Comparison of ENCODE assay signal across 19 mouse cellular contexts in the genomic region with DNA sequence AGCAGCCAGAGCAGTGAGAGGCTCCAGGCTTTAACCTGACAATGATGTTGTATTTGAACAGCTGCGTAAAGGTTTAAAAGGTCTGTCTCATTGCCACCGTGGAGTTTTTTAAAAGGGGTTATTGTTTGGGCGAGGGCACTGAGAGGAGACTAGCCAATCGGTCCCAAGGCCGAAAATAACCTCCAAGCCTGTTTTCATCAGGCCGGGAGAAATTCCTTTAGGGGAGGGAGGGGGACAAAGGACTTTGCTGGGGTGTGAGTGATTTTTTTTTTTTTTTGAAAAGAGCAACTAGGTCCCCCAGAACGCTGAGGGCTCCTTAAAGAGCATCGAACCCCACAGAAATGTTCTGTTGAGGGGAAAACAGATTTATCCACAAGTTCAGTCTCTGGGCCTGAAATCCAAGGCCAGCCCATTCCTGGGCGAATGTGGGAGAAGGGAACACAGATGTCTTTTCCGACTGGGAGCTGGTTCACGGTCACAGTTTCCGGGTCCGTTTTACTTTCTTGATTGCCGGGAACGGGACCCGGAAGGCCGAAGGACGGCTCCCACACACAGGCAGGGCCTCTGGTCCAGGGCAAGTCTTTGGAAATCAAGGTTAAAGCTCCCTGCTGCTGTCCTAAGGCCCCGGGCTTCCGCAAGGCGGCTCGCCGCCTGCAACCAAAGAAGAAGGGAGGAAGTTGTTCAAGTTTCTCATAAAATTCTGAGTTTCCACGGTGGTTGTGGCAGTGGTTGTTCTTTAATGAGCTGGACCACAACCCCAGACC. TPM values are rescaled to one million over a fixed set of nuclear protein-coding genes. Genes with fewer than 3 reads are reported as not detected.
DNase-seq lines count a peak whose midpoint lies in the region; ATAC-seq and TF ChIP-seq lines count a peak whose summit lies in the region.
"Had no signal": no experiment of that assay in that cellular context is flagged by ENCODE, and none has a peak within 500 bp of the region (broad histone marks: within the 10 kb centered on the region; RNA-seq: fewer than 3 reads in every experiment).

No protein-coding gene starts in this region.

- ATAC-seq in intestine, postnatal 0 days, result no peak
- ATAC-seq in limb, embryonic 13.5 days (ENCODE audit: low FRiP score, low read depth), result no peak
- ATAC-seq: liver, postnatal 0 days had no signal

- H3K4me3 ChIP-seq in gastrocnemius, adult 2 months, result peak overlapping the region; percentile 27
- H3K4me3 ChIP-seq in intestine, postnatal 0 days (ENCODE audit: low read depth, low read length), result 0 out of 2 replicates have a peak overlapping the region, but pooled peaks have one; percentile 1
- peak overlapping the region; percentile 79 for H3K4me3 ChIP-seq in limb, embryonic 13.5 days
- H3K4me3 ChIP-seq: forebrain, embryonic 10.5 days; hindbrain, embryonic 12.5 days had no signal

- 2% methylated on average over 24 of the region's 24 CpGs for WGBS in intestine, postnatal 0 days
- 3% methylated on average over 24 of the region's 24 CpGs for WGBS in limb, embryonic 13.5 days

- H3K9me3 ChIP-seq in intestine, postnatal 0 days (ENCODE audit: control insufficient read depth), result no peaks in the 10 kb centered on the region
- no peaks in the 10 kb centered on the region for H3K9me3 ChIP-seq in limb, embryonic 13.5 days
- H3K9me3 ChIP-seq: forebrain, embryonic 10.5 days had no signal

- no peaks in the 10 kb centered on the region for H3K4me1 ChIP-seq in intestine, postnatal 0 days (replicated peaks; ENCODE audit: control insufficient read depth, insufficient read depth, low read length)
- peaks cover 45% of the 10 kb centered on the region for H3K4me1 ChIP-seq in limb, embryonic 13.5 days
- H3K4me1 ChIP-seq: hindbrain, embryonic 12.5 days had no signal

- no peak overlapping the region; the same call in 1 of the 2 replicates for H3K4me2 ChIP-seq in intestine, postnatal 0 days (replicated peaks; ENCODE audit: low read depth)
- H3K4me2 ChIP-seq in limb, embryonic 13.5 days (replicated peaks), result peak overlapping the region; percentile 77
- H3K4me2 ChIP-seq: heart, embryonic 11.5 days; hindbrain, embryonic 12.5 days had no signal

- peaks cover 97% of the 10 kb centered on the region for H3K27me3 ChIP-seq in intestine, postnatal 0 days (replicated peaks; ENCODE audit: control insufficient read depth, insufficient read depth, low read length)
- H3K27me3 ChIP-seq in limb, embryonic 13.5 days, result peaks cover 40% of the 10 kb centered on the region

- peak overlapping the region; percentile 41 for H3K27ac ChIP-seq in gastrocnemius, adult 2 months
- no peak overlapping the region for H3K27ac ChIP-seq in intestine, postnatal 0 days (ENCODE audit: low read depth, low read length)
- H3K27ac ChIP-seq in limb, embryonic 13.5 days, result peak overlapping the region; percentile 93
- H3K27ac ChIP-seq: forebrain, embryonic 10.5 days; hindbrain, embryonic 12.5 days; macrophage had no signal

- TF ChIP-seq CTCF in gastrocnemius, adult 2 months (IDR thresholded peaks at IDR 0.05), result no peak
- no peak for TF ChIP-seq CTCF in intestine, postnatal 0 days (IDR thresholded peaks at IDR 0.05; ENCODE audit: low read depth)

- no peaks in the 10 kb centered on the region for H3K36me3 ChIP-seq in intestine, postnatal 0 days (ENCODE audit: control insufficient read depth, insufficient read depth)
- peaks cover 16% of the 10 kb centered on the region; the same call in 1 of the 2 replicates for H3K36me3 ChIP-seq in limb, embryonic 13.5 days
- H3K36me3 ChIP-seq: forebrain, embryonic 10.5 days; hindbrain, embryonic 12.5 days had no signal

- DNase-seq in gastrocnemius, adult 2 months, result peak; percentile 25
- DNase-seq in gastrocnemius, adult 8-10 months (ENCODE audit: low spot score in 2 of 2), result no peak
- peak; percentile 33 for DNase-seq in R1 (ENCODE audit: low read depth, low spot score)
- no peak for DNase-seq in lung, adult 18-20 months
- no peak for DNase-seq in left cerebral cortex, adult 8-10 months (ENCODE audit: low spot score in 2 of 2)
- no peak for DNase-seq in layer of hippocampus, adult 18-20 months (ENCODE audit: low spot score in 2 of 2)
- DNase-seq: cerebellum, adult 9-10 months; liver, postnatal 0 days had no signal

- no peak overlapping the region for H3K9ac ChIP-seq in intestine, postnatal 0 days (ENCODE audit: low read depth, low read length)
- H3K9ac ChIP-seq in limb, embryonic 13.5 days, result peak overlapping the region; percentile 98
- H3K9ac ChIP-seq: hindbrain, embryonic 12.5 days; liver, postnatal 0 days had no signal

- intact Hi-C loops in gastrocnemius, adult 2 months (cut with DNase I), result no loop called here

RNA-seq across cellular contexts. Expression of a gene that starts 2.0 kb away (rescaled TPM):
- total RNA-seq in gastrocnemius, adult 2 months (2021), result 1 to 10 TPM; 4.0 to 4.8 TPM
- total RNA-seq in gastrocnemius, adult 8-10 months (2022), result 1 to 10 TPM; 6.1 to 8.5 (median 7.6) TPM
- polyA plus RNA-seq in intestine, postnatal 0 days (2015; fragmentation: Nextera tagmentation; extraction: Ambion mirVana), result 0.10 and 1.6 TPM in 2 replicates
- polyA plus RNA-seq in limb, embryonic 13.5 days (2015; fragmentation: Nextera tagmentation; extraction: Ambion mirVana), result 26.0 and 26.2 TPM in 2 replicates
- total RNA-seq in left cerebral cortex, adult 8-10 months (2022), result not detected
- not detected for total RNA-seq in layer of hippocampus, adult 18-20 months (2021)
- total RNA-seq: left cerebral cortex, postnatal 14 days had no signal
- polyA plus RNA-seq: embryonic facial prominence, embryonic 11.5 days; forebrain, embryonic 10.5 days; hindbrain, embryonic 12.5 days; large intestine, adult 2 months; liver, postnatal 0 days; macrophage had no signal

RNA-seq across cellular contexts. Expression of a gene that starts 7.8 kb away (rescaled TPM):
- 10 to 100 TPM; 15.8 to 19.1 TPM for total RNA-seq in gastrocnemius, adult 2 months (2021)
- 10 to 100 TPM; 22.6 to 27.5 (median 23.7) TPM for total RNA-seq in gastrocnemius, adult 8-10 months (2022)
- 0.64 and 1.6 TPM in 2 replicates for polyA plus RNA-seq in intestine, postnatal 0 days (2015; fragmentation: Nextera tagmentation; extraction: Ambion mirVana)
- 10.7 and 10.9 TPM in 2 replicates for polyA plus RNA-seq in limb, embryonic 13.5 days (2015; fragmentation: Nextera tagmentation; extraction: Ambion mirVana)
- total RNA-seq in left cerebral cortex, adult 8-10 months (2022), result not detected
- total RNA-seq in layer of hippocampus, adult 18-20 months (2021), result not detected
- total RNA-seq: left cerebral cortex, postnatal 14 days had no signal
- polyA plus RNA-seq: forebrain, embryonic 10.5 days; heart, embryonic 11.5 days; hindbrain, embryonic 12.5 days; liver, postnatal 0 days; macrophage had no signal

RNA-seq across cellular contexts. Expression of a gene that starts 10.4 kb away (rescaled TPM):
- not detected for total RNA-seq in gastrocnemius, adult 2 months (2021)
- total RNA-seq in gastrocnemius, adult 8-10 months (2022), result not detected
- polyA plus RNA-seq in intestine, postnatal 0 days (2015; fragmentation: Nextera tagmentation; extraction: Ambion mirVana), result 0.64 TPM in 1 of 2 replicates, not detected in the other
- polyA plus RNA-seq in limb, embryonic 13.5 days (2015; fragmentation: Nextera tagmentation; extraction: Ambion mirVana), result 19.1 TPM in 2 replicates
- total RNA-seq in left cerebral cortex, adult 8-10 months (2022), result not detected
- total RNA-seq in layer of hippocampus, adult 18-20 months (2021), result not detected
- total RNA-seq: gastrocnemius, adult 18-20 months; left cerebral cortex, postnatal 14 days had no signal
- polyA plus RNA-seq: embryonic facial prominence, embryonic 11.5 days; forebrain, embryonic 10.5 days; heart, embryonic 11.5 days; hindbrain, embryonic 12.5 days; large intestine, adult 2 months; liver, postnatal 0 days; macrophage; testis, adult 2 months had no signal

RNA-seq across cellular contexts. Expression of a gene that starts 14.7 kb away (rescaled TPM):
- 10 to 100 TPM; 39.3 to 49.0 TPM for total RNA-seq in gastrocnemius, adult 2 months (2021)
- 10 to 100 TPM; 46.8 to 53.5 (median 51.3) TPM for total RNA-seq in gastrocnemius, adult 8-10 months (2022)
- polyA plus RNA-seq in intestine, postnatal 0 days (2015; fragmentation: Nextera tagmentation; extraction: Ambion mirVana), result 2.2 and 2.7 TPM in 2 replicates
- polyA plus RNA-seq in limb, embryonic 13.5 days (2015; fragmentation: Nextera tagmentation; extraction: Ambion mirVana), result 7.3 and 7.5 TPM in 2 replicates
- not detected for total RNA-seq in left cerebral cortex, adult 8-10 months (2022)
- not detected for total RNA-seq in layer of hippocampus, adult 18-20 months (2021)
- total RNA-seq: left cerebral cortex, postnatal 14 days had no signal
- polyA plus RNA-seq: forebrain, embryonic 10.5 days; liver, postnatal 0 days; macrophage had no signal

RNA-seq across cellular contexts. Expression of a gene that starts 14.9 kb away (rescaled TPM):
- total RNA-seq in gastrocnemius, adult 2 months (2021), result not detected
- not detected for total RNA-seq in gastrocnemius, adult 8-10 months (2022)
- 0.12 TPM in 1 of 2 replicates, not detected in the other for polyA plus RNA-seq in intestine, postnatal 0 days (2015; fragmentation: Nextera tagmentation; extraction: Ambion mirVana)
- polyA plus RNA-seq in limb, embryonic 13.5 days (2015; fragmentation: Nextera tagmentation; extraction: Ambion mirVana), result 59.3 and 67.1 TPM in 2 replicates
- not detected for total RNA-seq in left cerebral cortex, adult 8-10 months (2022)
- not detected for total RNA-seq in layer of hippocampus, adult 18-20 months (2021)
- total RNA-seq: gastrocnemius, adult 18-20 months; left cerebral cortex, postnatal 14 days had no signal
- polyA plus RNA-seq: embryonic facial prominence, embryonic 11.5 days; forebrain, embryonic 10.5 days; heart, embryonic 11.5 days; hindbrain, embryonic 12.5 days; large intestine, adult 2 months; liver, postnatal 0 days; macrophage; testis, adult 2 months had no signal

Comparison
In these comparisons a context has a peak if more than half of its experiments do, and no peak if none do; other contexts are left out.
1. DNase-seq: peak in gastrocnemius, adult 2 months (single experiment) and R1 (single experiment); none in gastrocnemius, adult 8-10 months (0 of 2), lung, adult 18-20 months (0 of 2), left cerebral cortex, adult 8-10 months (0 of 2) and layer of hippocampus, adult 18-20 months (0 of 2).
2. H3K4me3 ChIP-seq: peak in every context shown above with its lines; median percentile 79 in limb, embryonic 13.5 days; 27 in gastrocnemius, adult 2 months; 1 in intestine, postnatal 0 days.
3. RNA of a gene that starts 2.0 kb away (total RNA-seq): 6.1 to 8.5 TPM in gastrocnemius, adult 8-10 months and 4.0 to 4.8 TPM in gastrocnemius, adult 2 months; not detected in left cerebral cortex, adult 8-10 months and not detected in layer of hippocampus, adult 18-20 months; every median in the first group is over 4 times any median in the second.
4. RNA of a gene that starts 7.8 kb away (total RNA-seq): 22.6 to 27.5 TPM in gastrocnemius, adult 8-10 months and 15.8 to 19.1 TPM in gastrocnemius, adult 2 months; not detected in left cerebral cortex, adult 8-10 months and not detected in layer of hippocampus, adult 18-20 months; every median in the first group is over 10 times any median in the second.